Mouse (Mus musculus) liver, adult 2 months (tissue): ENCODE results near the gene Gm21103. TPM values are rescaled to one million over a fixed set of nuclear protein-coding genes. Genes with fewer than 3 reads are reported as not detected.
"Not testable (repeated sequence)": the region's sequence is repeated elsewhere in the genome, so short reads cannot be mapped to it uniquely, and the experiment has no call there.

Source experiments
- DNase-seq: peaks from one replicate; pipeline ENCODE4 v3.0.0-alpha.2; 2011; ENCODE audit warnings: low read depth, low spot score; ENCODE audit errors: extremely low read depth
- H3K27ac ChIP-seq: fragments of 200-500 bp; replicated peaks from 2 replicates; pipeline ENCODE4 v1.5.1; 2012; ENCODE audit warnings: low read depth, mild to moderate bottlenecking, control low read depth, inconsistent platforms, low read length; ENCODE audit not compliant: insufficient read depth
- H3K27me3 ChIP-seq: fragments of 200-500 bp; 2 replicates; pipeline ENCODE4 v1.6.1; 2012; ENCODE audit warnings: mild to moderate bottlenecking, moderate library complexity, low read length, inconsistent platforms; ENCODE audit not compliant: control insufficient read depth, insufficient read depth
- H3K36me3 ChIP-seq: fragments of 200-500 bp; 2 replicates; pipeline ENCODE4 v1.6.1; 2012; ENCODE audit warnings: low read length, inconsistent platforms; ENCODE audit not compliant: control insufficient read depth, insufficient read depth
- H3K4me1 ChIP-seq: fragments of 200-500 bp; 2 replicates; pipeline ENCODE4 v1.6.1; 2011; ENCODE audit warnings: low read length; ENCODE audit not compliant: control insufficient read depth, insufficient read depth
- H3K4me3 ChIP-seq: fragments of 200-500 bp; 2 replicates; pipeline ENCODE4 v1.5.1; 2011; ENCODE audit warnings: low read depth, mild to moderate bottlenecking, control low read depth, low read length, moderate library complexity; ENCODE audit not compliant: insufficient read depth
- H3K79me2 ChIP-seq: fragments of 200-500 bp; 2 replicates; pipeline ENCODE4 v1.6.1; 2012; ENCODE audit warnings: inconsistent platforms, mild to moderate bottlenecking, low read length, moderate library complexity; ENCODE audit not compliant: control insufficient read depth, insufficient read depth
- H3K9ac ChIP-seq: fragments of 200-500 bp; 2 replicates; pipeline ENCODE4 v1.6.1; 2012; ENCODE audit warnings: low read depth, mild to moderate bottlenecking, control low read depth, inconsistent platforms, low read length
- WGBS: fragments of 180-500 bp; shearing (Covaris S2); methylation state at CpG from one replicate; pipeline ENCODE4 v1.1.7; 2018; 5-methylcytosine and 5-hydroxymethylcytosine counted together
- polyA plus RNA-seq: library from polyadenylated mRNA; depleted of rRNA; stranded (reverse); fragments of >200 nt; gene quantifications from 2 replicates; pipeline ENCODE4 v1.2.3, GENCODE M21; 2012; rRNA removed
- total RNA-seq: library from RNA; depleted of rRNA; stranded (reverse); fragments of >200 nt; gene quantifications from 2 replicates; pipeline ENCODE4 v1.2.3, GENCODE M21; 2014; rRNA removed

The Gm21103 gene
- total RNA-seq = not detected in 2 replicates
- polyA plus RNA-seq = not detected in 2 replicates

DNA sequence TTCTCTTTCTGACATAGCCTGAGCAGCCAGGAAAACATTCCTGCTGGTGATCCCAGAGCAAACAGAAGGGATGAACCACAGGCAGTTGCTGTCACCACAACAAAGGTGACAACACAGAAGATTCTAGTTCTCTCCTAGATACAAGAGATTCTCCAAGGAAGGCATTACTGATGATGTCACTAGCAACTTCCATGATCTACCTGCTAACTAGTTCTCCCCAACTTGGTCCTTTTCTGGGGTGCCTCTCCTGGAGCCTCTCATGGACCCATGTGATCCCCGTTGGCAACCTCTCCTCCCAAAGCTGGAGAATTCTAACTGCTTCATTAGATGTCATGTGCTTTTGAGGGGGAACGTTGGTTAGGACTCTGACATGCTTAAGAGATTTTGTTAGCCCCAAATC is at the start of gene Gm21103:
TSS of gene Gm21103 (minus strand) at position 101 of the 400 bp plus-strand sequence.
- not testable (repeated sequence) for H3K4me3 ChIP-seq, H3K27me3 ChIP-seq, H3K36me3 ChIP-seq, H3K27ac ChIP-seq, H3K9ac ChIP-seq, DNase-seq, H3K4me1 ChIP-seq, H3K79me2 ChIP-seq
- WGBS = 84% methylated on average over 2 of the region's 2 CpGs

DNA sequence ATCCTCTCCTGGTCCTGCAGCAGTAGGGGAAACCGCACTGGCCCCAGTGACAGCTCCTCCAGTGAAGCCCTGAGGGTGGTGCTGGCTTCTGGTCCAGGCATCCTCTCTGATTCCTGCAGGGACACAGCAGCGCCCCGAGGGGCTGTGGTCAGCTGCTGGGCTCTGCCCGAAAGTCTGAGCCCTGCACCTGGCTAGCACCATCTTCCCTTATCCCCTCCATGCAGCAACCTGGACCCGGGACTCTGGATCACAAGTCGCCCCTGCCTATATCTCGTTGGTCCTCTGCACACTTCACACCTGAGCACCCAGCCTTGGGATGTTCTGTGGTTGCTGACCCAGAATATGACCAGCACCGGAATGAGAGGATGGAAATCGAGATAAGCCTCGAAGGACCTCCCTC is 38.9 kb upstream of the Gm21103 start, which contains the start of gene Gm3618:
TSS of gene Gm3618 (minus strand) at position 101 of the 400 bp plus-strand sequence.
- H3K36me3 ChIP-seq, H3K4me1 ChIP-seq, H3K79me2 ChIP-seq, H3K4me3 ChIP-seq, H3K9ac ChIP-seq, H3K27ac ChIP-seq, DNase-seq, H3K27me3 ChIP-seq: not testable (repeated sequence)
- no CpG with 5 or more reads among the region's 10 CpGs for WGBS

DNA sequence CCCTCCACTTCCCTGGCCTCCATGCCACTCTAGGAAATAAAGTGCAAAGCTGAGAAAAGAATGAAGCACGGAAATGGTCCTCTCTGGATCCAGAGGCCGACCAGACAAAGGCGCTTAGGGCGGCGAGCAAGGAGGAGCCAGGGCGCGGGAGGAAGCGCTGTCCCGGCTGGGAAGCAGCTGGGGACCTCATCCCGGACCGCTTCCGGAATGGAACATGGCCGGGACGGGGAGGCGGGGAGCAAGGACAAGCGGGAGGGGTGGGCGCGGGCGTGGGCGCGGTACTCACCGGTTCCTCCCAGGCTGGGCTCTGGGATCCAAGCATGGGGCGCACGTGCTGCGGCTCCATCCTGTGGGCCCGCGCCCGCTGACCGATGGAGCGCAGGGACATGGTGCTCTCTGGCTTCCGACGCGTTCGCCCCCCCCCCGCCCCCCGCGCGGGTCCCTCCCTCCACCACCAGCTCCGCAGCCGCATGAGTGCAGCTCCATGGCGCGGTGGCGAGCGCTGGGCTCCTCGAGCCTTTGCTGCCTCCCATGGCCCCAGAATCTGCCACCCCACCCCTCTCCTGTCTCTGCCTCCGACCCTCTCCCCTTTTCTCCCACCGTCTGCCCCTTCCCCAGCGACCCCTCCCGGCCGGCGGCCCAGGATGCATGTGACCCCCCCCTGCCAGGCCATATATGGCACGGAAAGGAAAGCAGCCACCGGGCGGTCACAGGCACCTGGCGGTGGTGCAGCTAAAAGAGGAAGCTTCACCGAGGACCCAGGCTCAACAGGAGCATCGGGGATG is 17.5 kb downstream of the Gm21103 start, which contains the start of gene Gm3411:
TSS of gene Gm3411 (minus strand) at position 320 of the 785 bp plus-strand sequence.
- not testable (repeated sequence) for DNase-seq, H3K4me3 ChIP-seq, H3K4me1 ChIP-seq, H3K36me3 ChIP-seq, H3K27ac ChIP-seq, H3K27me3 ChIP-seq, H3K79me2 ChIP-seq, H3K9ac ChIP-seq
- 3% methylated on average over 46 of the region's 57 CpGs for WGBS

Other genes with a start within 250 kb of the Gm21103 start
- gene Gm6337, start 246.6 kb downstream of the Gm21103 start, total RNA-seq = not detected in 2 replicates
- gene Gm6337, start 246.6 kb downstream of the Gm21103 start, polyA plus RNA-seq = not detected in 2 replicates
- gene Gm8206, start 210.9 kb downstream of the Gm21103 start, total RNA-seq = not detected in 2 replicates
- not detected in 2 replicates for gene Gm8206, start 210.9 kb downstream of the Gm21103 start, polyA plus RNA-seq
- not detected in 2 replicates for gene Gm3468, start 196.2 kb downstream of the Gm21103 start, total RNA-seq
- not detected in 2 replicates for gene Gm3468, start 196.2 kb downstream of the Gm21103 start, polyA plus RNA-seq
- not detected in 2 replicates for gene Gm3476, start 179.0 kb downstream of the Gm21103 start, total RNA-seq
- not detected in 2 replicates for gene Gm3476, start 179.0 kb downstream of the Gm21103 start, polyA plus RNA-seq
- not detected in 2 replicates for gene Gm21560, start 85.6 kb downstream of the Gm21103 start, total RNA-seq
- not detected in 2 replicates for gene Gm21560, start 85.6 kb downstream of the Gm21103 start, polyA plus RNA-seq
- not detected in 2 replicates for gene Gm3411, start 17.6 kb downstream of the Gm21103 start, total RNA-seq
- gene Gm3411, start 17.6 kb downstream of the Gm21103 start, polyA plus RNA-seq = not detected in 2 replicates
- not detected in 2 replicates for gene Gm3618, start 38.8 kb upstream of the Gm21103 start, total RNA-seq
- gene Gm3618, start 38.8 kb upstream of the Gm21103 start, polyA plus RNA-seq = not detected in 2 replicates
- gene Gm16440, start 85.5 kb upstream of the Gm21103 start, total RNA-seq = not detected in 2 replicates
- gene Gm16440, start 85.5 kb upstream of the Gm21103 start, polyA plus RNA-seq = not detected in 2 replicates
- not detected in 2 replicates for gene Gm3591, start 107.6 kb upstream of the Gm21103 start, total RNA-seq
- gene Gm3591, start 107.6 kb upstream of the Gm21103 start, polyA plus RNA-seq = not detected in 2 replicates
- not detected in 2 replicates for gene Gm3594, start 139.8 kb upstream of the Gm21103 start, total RNA-seq
- not detected in 2 replicates for gene Gm3594, start 139.8 kb upstream of the Gm21103 start, polyA plus RNA-seq
- not detected in 2 replicates for gene Gm8356, start 232.4 kb upstream of the Gm21103 start, total RNA-seq
- gene Gm8356, start 232.4 kb upstream of the Gm21103 start, polyA plus RNA-seq = not detected in 2 replicates